Mouse (Mus musculus) hindbrain, postnatal 0 days (tissue): Measurements from ENCODE around the gene Sectm1b. TPM values are rescaled to one million over a fixed set of nuclear protein-coding genes. Genes with fewer than 3 reads are reported as not detected.

Experiments
- ATAC-seq: fragments of 200-750 bp; cut with Nextera tagmentation; 2 replicates; pipeline ENCODE4 v1.8.0; 2017; ENCODE audit warnings: mild to moderate bottlenecking, moderate TSS enrichment, moderate library complexity
- DNase-seq: peaks from one replicate; pipeline ENCODE4 v3.0.0-alpha.2; 2015; ENCODE audit warnings: low spot score
- H3K27ac ChIP-seq: fragments of 300-500 bp; sonication (generic); 2 replicates; pipeline ENCODE4 v1.5.1; 2014; ENCODE audit warnings: mild to moderate bottlenecking
- H3K27me3 ChIP-seq: fragments of 300-500 bp; sonication (generic); 2 replicates; pipeline ENCODE4 v1.6.1; 2014; ENCODE audit warnings: low read length, mixed read lengths; ENCODE audit not compliant: insufficient read depth
- H3K36me3 ChIP-seq: fragments of 300-500 bp; sonication (generic); 2 replicates; pipeline ENCODE4 v1.6.1; 2014; ENCODE audit warnings: low read length, mixed read lengths; ENCODE audit not compliant: insufficient read depth
- H3K4me1 ChIP-seq: fragments of 300-500 bp; sonication (generic); 2 replicates; pipeline ENCODE4 v1.6.1; 2014; ENCODE audit warnings: antibody characterized with exemption, low read length, mixed read lengths; ENCODE audit not compliant: insufficient read depth
- H3K4me2 ChIP-seq: fragments of 300-500 bp; sonication (generic); 2 replicates; pipeline ENCODE4 v1.6.1; 2014; ENCODE audit warnings: low read depth, mild to moderate bottlenecking, low read length, moderate library complexity, mixed read lengths
- H3K4me3 ChIP-seq: fragments of 300-500 bp; sonication (generic); 2 replicates; pipeline ENCODE4 v1.5.1; 2014; ENCODE audit warnings: low read length
- H3K9ac ChIP-seq: fragments of 300-500 bp; sonication (generic); replicated peaks from 2 replicates; pipeline ENCODE4 v1.6.1; 2014; ENCODE audit warnings: mild to moderate bottlenecking, low read length, moderate library complexity, mixed read lengths
- H3K9me3 ChIP-seq: fragments of 300-500 bp; sonication (generic); 2 replicates; pipeline ENCODE4 v1.6.1; 2016; ENCODE audit warnings: low read length, mixed read lengths
- CTCF ChIP-seq: IDR thresholded peaks from 2 replicates; pipeline ENCODE4 v1.5.1; 2016; ENCODE audit warnings: antibody characterized with exemption, control low read depth, low read depth
- WGBS: fragments of 180-500 bp; shearing (Covaris S2); extraction: QIAGEN DNeasy Blood & Tissue Kit; methylation state at CpG from one replicate; pipeline ENCODE4 v1.1.7; 2014; 5-methylcytosine and 5-hydroxymethylcytosine counted together
- polyA plus RNA-seq: library from polyadenylated mRNA; unstranded; fragments of >200 nt; fragmentation: Nextera tagmentation; extraction: Ambion mirVana; gene quantifications from 2 replicates; pipeline ENCODE4 v1.2.1, GENCODE M21; 2015
- total RNA-seq: library from RNA; depleted of rRNA; stranded (reverse); fragments of >200 nt; gene quantifications from 2 replicates; pipeline ENCODE4 v1.2.3, GENCODE M21; 2014

Gene Sectm1b
- total and polyA plus RNA-seq, 2 experiments from 2014 or later, result not detected

- WGBS, result 91% methylated on average over 11 of the region's 11 CpGs
- no peak for DNase-seq
- Histone ChIP-seq H3K27me3 (no peaks in the 10 kb centered on the region), H3K9me3 (no peaks in the 10 kb centered on the region), H3K4me2 (no peak overlapping the region), H3K36me3 (no peaks in the 10 kb centered on the region), H3K4me1 (no peaks in the 10 kb centered on the region), H3K9ac (no peak overlapping the region), H3K4me3 (no peak overlapping the region), H3K27ac (no peak overlapping the region)
- no peak for TF ChIP-seq CTCF
- no peak for ATAC-seq
These were observed 24.8 kb downstream of the Sectm1b start for GRCm38 (mm10) chr11:121038366-121039240.

GRCm38 (mm10) chr11:121033118-121033517 lies 30.3 kb downstream of the Sectm1b start:
- DNase-seq, result no peak
- Histone ChIP-seq H3K4me3 (no peak overlapping the region), H3K4me1 (no peaks in the 10 kb centered on the region), H3K9me3 (no peaks in the 10 kb centered on the region), H3K27ac (no peak overlapping the region), H3K4me2 (no peak overlapping the region), H3K9ac (no peak overlapping the region), H3K36me3 (no peaks in the 10 kb centered on the region), H3K27me3 (no peaks in the 10 kb centered on the region)
- ATAC-seq, result no peak
- WGBS, result 90% methylated on average over 5 of the region's 5 CpGs
- TF ChIP-seq CTCF, result no peak

- Histone ChIP-seq H3K4me2 (no peak overlapping the region), H3K9me3 (no peaks in the 10 kb centered on the region), H3K4me3 (no peak overlapping the region), H3K27me3 (no peaks in the 10 kb centered on the region), H3K4me1 (no peaks in the 10 kb centered on the region), H3K36me3 (no peaks in the 10 kb centered on the region), H3K9ac (no peak overlapping the region), H3K27ac (no peak overlapping the region)
- 89% methylated on average over 7 of the region's 7 CpGs for WGBS
- no peak for ATAC-seq
- no peak for TF ChIP-seq CTCF
- no peak for DNase-seq
These were observed 36.1 kb downstream of the Sectm1b start for GRCm38 (mm10) chr11:121027259-121027658.

- Histone ChIP-seq H3K9me3 (no peaks in the 10 kb centered on the region), H3K9ac (no peak overlapping the region)
- WGBS, result 63% methylated on average over 6 of the region's 6 CpGs
These were observed 39.2 kb downstream of the Sectm1b start for GRCm38 (mm10) chr11:121024163-121024562.

GRCm38 (mm10) chr11:121019501-121019900 lies 43.9 kb downstream of the Sectm1b start:
- ATAC-seq, result no peak
- Histone ChIP-seq H3K4me2 (no peak overlapping the region), H3K4me1 (no peaks in the 10 kb centered on the region), H3K9me3 (no peaks in the 10 kb centered on the region), H3K4me3 (no peak overlapping the region), H3K27me3 (no peaks in the 10 kb centered on the region), H3K9ac (no peak overlapping the region), H3K36me3 (no peaks in the 10 kb centered on the region), H3K27ac (no peak overlapping the region)
- DNase-seq, result no peak
- 80% methylated on average over 5 of the region's 5 CpGs for WGBS
- TF ChIP-seq CTCF, result no peak

More at GRCm38 (mm10) chr11:121024163-121024562, 39.2 kb downstream of the Sectm1b start:
- Histone ChIP-seq H3K4me1 (no peaks in the 10 kb centered on the region), H3K4me2 (no peak overlapping the region), H3K27me3 (no peaks in the 10 kb centered on the region), H3K27ac (no peak overlapping the region), H3K4me3 (no peak overlapping the region), H3K36me3 (no peaks in the 10 kb centered on the region)
- DNase-seq (no peak), ATAC-seq (no peak)
- TF ChIP-seq CTCF, result no peak

- peak; percentile 78 for DNase-seq
- peak; percentile 83 for ATAC-seq
These were observed 45.7 kb downstream of the Sectm1b start for GRCm38 (mm10) chr11:121017703-121018102.

GRCm38 (mm10) chr11:121015472-121015871 lies 47.9 kb downstream of the Sectm1b start:
- Histone ChIP-seq H3K4me3 (no peak overlapping the region), H3K9ac (no peak overlapping the region), H3K4me2 (no peak overlapping the region), H3K9me3 (no peaks in the 10 kb centered on the region), H3K27ac (no peak overlapping the region), H3K27me3 (no peaks in the 10 kb centered on the region), H3K4me1 (no peaks in the 10 kb centered on the region), H3K36me3 (no peaks in the 10 kb centered on the region)
- WGBS, result 61% methylated on average over 6 of the region's 6 CpGs
- TF ChIP-seq CTCF, result no peak
- no peak for DNase-seq
- no peak for ATAC-seq

More at GRCm38 (mm10) chr11:121017703-121018102, 45.7 kb downstream of the Sectm1b start:
- Histone ChIP-seq H3K9me3 (no peaks in the 10 kb centered on the region), H3K36me3 (no peaks in the 10 kb centered on the region), H3K27me3 (no peaks in the 10 kb centered on the region), H3K4me1 (no peaks in the 10 kb centered on the region), H3K4me3 (no peak overlapping the region), H3K9ac (no peak overlapping the region), H3K4me2 (no peak overlapping the region), H3K27ac (no peak overlapping the region)
- peak; percentile 93 for TF ChIP-seq CTCF
- 49% methylated on average over 3 of the region's 3 CpGs for WGBS
